Mouse (Mus musculus) midbrain, postnatal 0 days (tissue): ENCODE data around the gene Pth2. TPM values are rescaled to one million over a fixed set of nuclear protein-coding genes. Genes with fewer than 3 reads are reported as not detected.

Experiments
- ATAC-seq: fragments of 200-750 bp; cut with Nextera tagmentation; 2 replicates; pipeline ENCODE4 v1.8.0; 2017; ENCODE audit warnings: moderate number of reproducible peaks, mild to moderate bottlenecking, moderate TSS enrichment, moderate library complexity; ENCODE audit not compliant: low FRiP score
- DNase-seq: peaks from one replicate; pipeline ENCODE4 v3.0.0-alpha.2; 2015; ENCODE audit warnings: low spot score
- H3K27ac ChIP-seq: fragments of 300-500 bp; sonication (generic); 2 replicates; pipeline ENCODE4 v1.5.1; 2014; ENCODE audit warnings: low read depth, mild to moderate bottlenecking, low read length, mixed read lengths
- H3K27me3 ChIP-seq: fragments of 300-500 bp; sonication (generic); 2 replicates; pipeline ENCODE4 v1.6.1; 2014; ENCODE audit warnings: low read length, control low read depth, mixed read lengths; ENCODE audit not compliant: insufficient read depth
- H3K36me3 ChIP-seq: fragments of 300-500 bp; sonication (generic); 2 replicates; pipeline ENCODE4 v1.6.1; 2014; ENCODE audit warnings: low read length, control low read depth, mixed read lengths; ENCODE audit not compliant: insufficient read depth
- H3K4me1 ChIP-seq: fragments of 300-500 bp; sonication (generic); 2 replicates; pipeline ENCODE4 v1.6.1; 2014; ENCODE audit warnings: mild to moderate bottlenecking, control low read depth, antibody characterized with exemption, low read length, mixed read lengths; ENCODE audit not compliant: insufficient read depth
- H3K4me2 ChIP-seq: fragments of 300-500 bp; sonication (generic); 2 replicates; pipeline ENCODE4 v1.6.1; 2014; ENCODE audit warnings: low read depth, mild to moderate bottlenecking, low read length, mixed read lengths; ENCODE audit not compliant: poor library complexity, severe bottlenecking
- H3K4me3 ChIP-seq: fragments of 300-500 bp; sonication (generic); 2 replicates; pipeline ENCODE4 v1.5.1; 2014; ENCODE audit warnings: low read depth, mild to moderate bottlenecking, low read length, moderate library complexity
- H3K9ac ChIP-seq: fragments of 300-500 bp; sonication (generic); replicated peaks from 2 replicates; pipeline ENCODE4 v1.6.1; 2014; ENCODE audit warnings: mild to moderate bottlenecking, low read length, moderate library complexity, mixed read lengths; ENCODE audit not compliant: poor library complexity, severe bottlenecking
- H3K9me3 ChIP-seq: fragments of 300-500 bp; sonication (generic); 2 replicates; pipeline ENCODE4 v1.6.1; 2016; ENCODE audit warnings: low read length, control low read depth
- CTCF ChIP-seq: IDR thresholded peaks from 2 replicates; pipeline ENCODE4 v1.5.1; 2016; ENCODE audit warnings: antibody characterized with exemption, mild to moderate bottlenecking
- WGBS: fragments of 180-500 bp; shearing (Covaris S2); extraction: QIAGEN DNeasy Blood & Tissue Kit; methylation state at CpG from one replicate; pipeline ENCODE4 v1.1.7; 2014; 5-methylcytosine and 5-hydroxymethylcytosine counted together
- polyA plus RNA-seq: library from polyadenylated mRNA; unstranded; fragments of >200 nt; fragmentation: Nextera tagmentation; extraction: Ambion mirVana; gene quantifications from 2 replicates; pipeline ENCODE4 v1.2.1, GENCODE M21; 2015
- total RNA-seq: library from RNA; depleted of rRNA; stranded (reverse); fragments of >200 nt; gene quantifications from 2 replicates; pipeline ENCODE4 v1.2.3, GENCODE M21; 2014

Pth2 gene
- total and polyA plus RNA-seq, 2 experiments from 2014 or later: 0.93 TPM; not detected in 1

GRCm38 (mm10) chr7:45178550-45178949 lies 2.2 kb upstream of the Pth2 start:
- no peak overlapping the region for H3K9ac ChIP-seq
- no peaks in the 10 kb centered on the region for H3K9me3 ChIP-seq
- H3K4me3 ChIP-seq: no peak overlapping the region
- H3K4me1 ChIP-seq: peaks cover 5% of the 10 kb centered on the region; the same call in 1 of the 2 replicates
- no peaks in the 10 kb centered on the region for H3K36me3 ChIP-seq
- ATAC-seq (no peak), DNase-seq (no peak)
- H3K4me2 ChIP-seq: no peak overlapping the region
- TF ChIP-seq CTCF: no peak
- WGBS: 29% methylated on average over 7 of the region's 7 CpGs
- H3K27me3 ChIP-seq: peaks cover 94% of the 10 kb centered on the region
- H3K27ac ChIP-seq: no peak overlapping the region

- Histone ChIP-seq H3K27ac (no peak within 1 kb of the TSS), H3K4me2 (no peak within 1 kb of the TSS), H3K27me3 (peaks cover 92% of the 10 kb centered on the region), H3K36me3 (no peaks in the 10 kb centered on the region), H3K4me1 (peaks cover 5% of the 10 kb centered on the region; the same call in 1 of the 2 replicates), H3K9ac (no peak within 1 kb of the TSS), H3K4me3 (no peak within 1 kb of the TSS), H3K9me3 (no peaks in the 10 kb centered on the region)
- WGBS: 26% methylated on average over 7 of the region's 7 CpGs
- DNase-seq (no peak), ATAC-seq (no peak)
- no peak for TF ChIP-seq CTCF
Measured at GRCm38 (mm10) chr7:45179469-45179868, 1.3 kb upstream of the Pth2 start, which contains the start of gene Gfy. Gfy (minus strand) TSS chr7:45179569.

GRCm38 (mm10) chr7:45181540-45181939 lies 745 bp downstream of the Pth2 start:
- Histone ChIP-seq H3K27ac (no peak overlapping the region), H3K36me3 (no peaks in the 10 kb centered on the region), H3K4me1 (no peaks in the 10 kb centered on the region), H3K27me3 (peaks cover 76% of the 10 kb centered on the region), H3K9me3 (no peaks in the 10 kb centered on the region), H3K4me3 (peak overlapping the region; percentile 34), H3K4me2 (peak overlapping the region; percentile 49), H3K9ac (no peak overlapping the region)
- TF ChIP-seq CTCF: peak; percentile 35; the same call in 1 of the 2 replicates
- 4% methylated on average over 26 of the region's 35 CpGs for WGBS
- ATAC-seq (0 out of 2 replicates have a peak, but pooled peaks have one; percentile 8), DNase-seq (peak; percentile 22)

GRCm38 (mm10) chr7:45182199-45182601 lies 1.4 kb downstream of the Pth2 start:
- Histone ChIP-seq H3K4me1 (no peaks in the 10 kb centered on the region), H3K36me3 (no peaks in the 10 kb centered on the region), H3K9ac (no peak overlapping the region), H3K4me2 (peak overlapping the region; percentile 49), H3K27me3 (peaks cover 71% of the 10 kb centered on the region), H3K9me3 (no peaks in the 10 kb centered on the region), H3K27ac (no peak overlapping the region), H3K4me3 (peak overlapping the region; percentile 34)
- under 1% methylated on average over 34 of the region's 34 CpGs for WGBS
- DNase-seq: peak; percentile 87
- peak; percentile 87 for ATAC-seq
- no peak for TF ChIP-seq CTCF

GRCm38 (mm10) chr7:45182606-45183005 lies 1.8 kb downstream of the Pth2 start:
- Histone ChIP-seq H3K4me3 (peak overlapping the region; percentile 34; the same call in 1 of the 2 replicates), H3K9ac (no peak overlapping the region), H3K36me3 (no peaks in the 10 kb centered on the region), H3K27me3 (peaks cover 66% of the 10 kb centered on the region), H3K27ac (no peak overlapping the region), H3K4me2 (peak overlapping the region; percentile 49), H3K9me3 (no peaks in the 10 kb centered on the region), H3K4me1 (no peaks in the 10 kb centered on the region)
- TF ChIP-seq CTCF: no peak
- no peak for DNase-seq
- ATAC-seq: no peak
- WGBS: 14% methylated on average over 11 of the region's 11 CpGs

GRCm38 (mm10) chr7:45183672-45184071 lies 2.9 kb downstream of the Pth2 start:
- Histone ChIP-seq H3K9me3 (no peaks in the 10 kb centered on the region), H3K27me3 (peaks cover 56% of the 10 kb centered on the region), H3K27ac (no peak overlapping the region), H3K4me3 (no peak overlapping the region), H3K9ac (no peak overlapping the region), H3K4me2 (no peak overlapping the region), H3K4me1 (no peaks in the 10 kb centered on the region), H3K36me3 (no peaks in the 10 kb centered on the region)
- 68% methylated on average over 7 of the region's 7 CpGs for WGBS
- no peak for TF ChIP-seq CTCF
- DNase-seq: no peak
- ATAC-seq: no peak
